In the genomic region with DNA sequence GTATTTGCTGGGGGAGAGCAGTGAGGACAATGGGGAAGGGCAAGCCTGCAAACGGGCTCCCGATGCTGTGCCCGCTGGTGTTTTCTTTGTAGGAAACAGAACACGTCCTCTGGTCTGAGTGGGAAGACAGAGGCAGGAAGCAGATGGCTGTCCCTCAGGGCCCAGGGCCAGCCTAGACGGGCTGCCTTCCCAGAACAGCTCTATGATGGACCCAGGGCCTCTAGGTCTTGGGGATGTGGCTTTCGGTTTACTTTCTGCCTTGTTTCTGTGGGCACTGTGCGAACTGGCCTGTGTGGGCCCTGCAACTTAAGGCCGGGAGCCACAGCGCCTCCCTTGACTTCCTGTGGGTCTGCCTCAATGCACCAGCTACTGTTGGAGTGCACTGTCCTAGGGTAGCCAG, we compare ENCODE assay signal across 9 mouse cellular contexts.
DNase-seq lines count a peak whose midpoint lies in the region; ATAC-seq and TF ChIP-seq lines count a peak whose summit lies in the region.
"Had no signal": no experiment of that assay in that cellular context is flagged by ENCODE, and none has a peak within 500 bp of the region (broad histone marks: within the 10 kb centered on the region; RNA-seq: fewer than 3 reads in every experiment).

No protein-coding gene starts in this region.

- ATAC-seq in embryonic facial prominence, embryonic 11.5 days (replicated peaks; ENCODE audit: insufficient number of reproducible peaks, low FRiP score, low TSS enrichment, low read depth) = no peak
- ATAC-seq in kidney, embryonic 16.5 days (ENCODE audit: low FRiP score, low TSS enrichment) = no peak
- no peak for ATAC-seq in midbrain, postnatal 0 days (ENCODE audit: low FRiP score)

- H3K36me3 ChIP-seq in embryonic facial prominence, embryonic 11.5 days (replicated peaks; ENCODE audit: control insufficient read depth, insufficient read depth, low read depth, low read length) = no peaks in the 10 kb centered on the region
- no peaks in the 10 kb centered on the region for H3K36me3 ChIP-seq in kidney, embryonic 16.5 days (ENCODE audit: insufficient read depth, low read length)
- no peaks in the 10 kb centered on the region for H3K36me3 ChIP-seq in midbrain, postnatal 0 days (ENCODE audit: insufficient read depth, low read length)
- no peaks in the 10 kb centered on the region for H3K36me3 ChIP-seq in forebrain, embryonic 10.5 days (replicated peaks)

- no peak overlapping the region for H3K4me3 ChIP-seq in embryonic facial prominence, embryonic 11.5 days (ENCODE audit: low read depth, low read length)
- H3K4me3 ChIP-seq in kidney, embryonic 16.5 days (ENCODE audit: low read length) = no peak overlapping the region
- no peak overlapping the region for H3K4me3 ChIP-seq in midbrain, postnatal 0 days (ENCODE audit: low read depth, low read length)
- H3K4me3 ChIP-seq in forebrain, embryonic 10.5 days = no peak overlapping the region

- 0 out of 2 replicates have a peak overlapping the region, but pooled peaks have one; percentile 20 for H3K27ac ChIP-seq in embryonic facial prominence, embryonic 11.5 days (replicated peaks; ENCODE audit: low read depth, low read length)
- H3K27ac ChIP-seq in kidney, embryonic 16.5 days (ENCODE audit: low read length) = peak overlapping the region; percentile 44
- H3K27ac ChIP-seq in midbrain, postnatal 0 days (ENCODE audit: low read depth, low read length) = no peak overlapping the region
- H3K27ac ChIP-seq in forebrain, embryonic 10.5 days = no peak overlapping the region

- no peaks in the 10 kb centered on the region for H3K4me1 ChIP-seq in embryonic facial prominence, embryonic 11.5 days (ENCODE audit: control insufficient read depth, insufficient read depth, low read length)
- peaks cover 6% of the 10 kb centered on the region for H3K4me1 ChIP-seq in kidney, embryonic 16.5 days (ENCODE audit: insufficient read depth, low read length)
- H3K4me1 ChIP-seq in midbrain, postnatal 0 days (ENCODE audit: insufficient read depth, low read length) = no peaks in the 10 kb centered on the region
- peaks cover 30% of the 10 kb centered on the region for H3K4me1 ChIP-seq in forebrain, embryonic 10.5 days

- no peak overlapping the region for H3K4me2 ChIP-seq in embryonic facial prominence, embryonic 11.5 days (ENCODE audit: low read depth, low read length)
- H3K4me2 ChIP-seq in kidney, embryonic 16.5 days (replicated peaks; ENCODE audit: low read depth, low read length) = no peak overlapping the region
- no peak overlapping the region for H3K4me2 ChIP-seq in midbrain, postnatal 0 days (ENCODE audit: low read depth, low read length, poor library complexity, severe bottlenecking)

- no peaks in the 10 kb centered on the region for H3K9me3 ChIP-seq in embryonic facial prominence, embryonic 11.5 days (replicated peaks; ENCODE audit: control insufficient read depth, low read length)
- H3K9me3 ChIP-seq in kidney, embryonic 16.5 days (ENCODE audit: low read length) = no peaks in the 10 kb centered on the region
- no peaks in the 10 kb centered on the region for H3K9me3 ChIP-seq in midbrain, postnatal 0 days (ENCODE audit: low read length)
- 0 out of 2 replicates have a peak, but pooled peaks cover 4% of the 10 kb centered on the region for H3K9me3 ChIP-seq in forebrain, embryonic 10.5 days

- no peak overlapping the region for H3K9ac ChIP-seq in embryonic facial prominence, embryonic 11.5 days (replicated peaks; ENCODE audit: low read length)
- no peak overlapping the region for H3K9ac ChIP-seq in kidney, embryonic 16.5 days (replicated peaks; ENCODE audit: low read length)
- no peak overlapping the region for H3K9ac ChIP-seq in midbrain, postnatal 0 days (replicated peaks; ENCODE audit: low read length, poor library complexity, severe bottlenecking)

- peak; percentile 32 for DNase-seq in kidney, adult 9 months
- DNase-seq in kidney, adult 11 months = no peak
- no peak for DNase-seq in embryonic facial prominence, embryonic 11.5 days (ENCODE audit: low spot score)
- peak; percentile 28 for DNase-seq in midbrain, postnatal 0 days (ENCODE audit: low spot score)
- DNase-seq in forebrain, embryonic 10.5 days (ENCODE audit: extremely low spot score, low spot score) = no peak
- no peak for DNase-seq in thymus, adult 18-20 months
- DNase-seq in frontal cortex, postnatal 36 days (ENCODE audit: low spot score in 2 of 2) = no peak
- DNase-seq: cerebellum, adult 11 months had no signal

- TF ChIP-seq CTCF in midbrain, postnatal 0 days (IDR thresholded peaks at IDR 0.05) = no peak

- H3K27me3 ChIP-seq in embryonic facial prominence, embryonic 11.5 days (ENCODE audit: control insufficient read depth, insufficient read depth, low read length) = no peaks in the 10 kb centered on the region
- no peaks in the 10 kb centered on the region for H3K27me3 ChIP-seq in kidney, embryonic 16.5 days (ENCODE audit: insufficient read depth, low read length)
- H3K27me3 ChIP-seq in midbrain, postnatal 0 days (ENCODE audit: insufficient read depth, low read length) = no peaks in the 10 kb centered on the region
- peaks cover 100% of the 10 kb centered on the region for H3K27me3 ChIP-seq in forebrain, embryonic 10.5 days (ENCODE audit: poor library complexity, severe bottlenecking)

- whole genome bisulfite sequencing in embryonic facial prominence, embryonic 11.5 days = 66% methylated on average over 9 of the region's 9 CpGs
- 73% methylated on average over 9 of the region's 9 CpGs for WGBS in kidney, embryonic 16.5 days
- WGBS in midbrain, postnatal 0 days = 64% methylated on average over 9 of the region's 9 CpGs
- WGBS in forebrain, embryonic 10.5 days = 77% methylated on average over 9 of the region's 9 CpGs

Comparison
In these comparisons a context has a peak if more than half of its experiments do, and no peak if none do; other contexts are left out.
1. DNase-seq: peak in kidney, adult 9 months (single experiment) and midbrain, postnatal 0 days (single experiment); none in kidney, adult 11 months (single experiment), embryonic facial prominence, embryonic 11.5 days (single experiment), forebrain, embryonic 10.5 days (single experiment), thymus, adult 18-20 months (0 of 2) and frontal cortex, postnatal 36 days (0 of 2).
2. H3K27ac ChIP-seq: peak in embryonic facial prominence, embryonic 11.5 days (single experiment) and kidney, embryonic 16.5 days (single experiment); none in midbrain, postnatal 0 days (single experiment) and forebrain, embryonic 10.5 days (single experiment).